Mouse (Mus musculus): ENCODE data around the gene Fpr2. TPM values are rescaled to one million over a fixed set of nuclear protein-coding genes. Genes with fewer than 3 reads are reported as not detected.
"Not testable (repeated sequence)": the region's sequence is repeated elsewhere in the genome, so short reads cannot be mapped to it uniquely, and the experiment has no call there.

Fpr2 gene
- not detected in 2 replicates for polyA plus RNA-seq (2011; ENCODE audit: insufficient read depth, insufficient read length, low read depth, missing spikeins)

GRCm38 (mm10) chr17:17887774-17888248 is at the start of gene Fpr2, which contains the start of gene Fpr3:
Gene Fpr2 (plus strand): TSS chr17:17887824.
Gene Fpr3 (plus strand): TSS chr17:17887852.
- Histone ChIP-seq H3K27me3 (ENCODE audit: control insufficient read depth, insufficient read depth, low read length, poor library complexity, severe bottlenecking) (no peaks in the 10 kb centered on the region), H3K27ac (ENCODE audit: insufficient read depth, low read length) (no peak within 1 kb of the TSS), H3K9ac (ENCODE audit: low read depth, poor library complexity, severe bottlenecking) (no peak within 1 kb of the TSS), H3K4me1 (ENCODE audit: control insufficient read depth, insufficient read depth, low read length) (no peaks in the 10 kb centered on the region), H3K36me3 (ENCODE audit: control insufficient read depth, insufficient read depth, low read length, poor library complexity, severe bottlenecking) (no peaks in the 10 kb centered on the region), H3K9me3 (replicated peaks; ENCODE audit: control insufficient read depth, insufficient read depth, low read length, poor library complexity, severe bottlenecking) (no peaks in the 10 kb centered on the region), H3K4me3 (ENCODE audit: low read depth, low read length) (no peak within 1 kb of the TSS)
- TF ChIP-seq EP300 (IDR thresholded peaks at IDR 0.05; ENCODE audit: insufficient read depth, low read depth, low read length), result no peak
- TF ChIP-seq POLR2A (IDR thresholded peaks at IDR 0.05; ENCODE audit: insufficient read depth, low read length), result no peak
- TF ChIP-seq CTCF (IDR thresholded peaks at IDR 0.05; ENCODE audit: low read depth, low read length), result no peak

GRCm38 (mm10) chr17:17837919-17838701 is 49.5 kb upstream of the Fpr2 start:
- Histone ChIP-seq H3K9ac (ENCODE audit: low read depth, poor library complexity, severe bottlenecking) (peak overlapping the region; percentile 83), H3K4me1 (ENCODE audit: control insufficient read depth, insufficient read depth, low read length) (no peaks in the 10 kb centered on the region), H3K27ac (ENCODE audit: insufficient read depth, low read length) (peak overlapping the region; percentile 68), H3K4me3 (ENCODE audit: low read depth, low read length) (peak overlapping the region; percentile 92), H3K9me3 (replicated peaks; ENCODE audit: control insufficient read depth, insufficient read depth, low read length, poor library complexity, severe bottlenecking) (no peaks in the 10 kb centered on the region), H3K27me3 (ENCODE audit: control insufficient read depth, insufficient read depth, low read length, poor library complexity, severe bottlenecking) (no peaks in the 10 kb centered on the region), H3K36me3 (ENCODE audit: control insufficient read depth, insufficient read depth, low read length, poor library complexity, severe bottlenecking) (0 out of 2 replicates have a peak, but pooled peaks cover 2% of the 10 kb centered on the region)
- no peak for TF ChIP-seq POLR2A (IDR thresholded peaks at IDR 0.05; ENCODE audit: insufficient read depth, low read length)
- TF ChIP-seq EP300 (IDR thresholded peaks at IDR 0.05; ENCODE audit: insufficient read depth, low read depth, low read length), result peak; percentile 19; the same call in 1 of the 2 replicates
- TF ChIP-seq CTCF (IDR thresholded peaks at IDR 0.05; ENCODE audit: low read depth, low read length), result peak; percentile 62

GRCm38 (mm10) chr17:17839276-17839675 is 48.3 kb upstream of the Fpr2 start:
- no peaks in the 10 kb centered on the region for H3K27me3 ChIP-seq (ENCODE audit: control insufficient read depth, insufficient read depth, low read length, poor library complexity, severe bottlenecking)
- peak overlapping the region; percentile 83; the same call in 1 of the 2 replicates for H3K9ac ChIP-seq (ENCODE audit: low read depth, poor library complexity, severe bottlenecking)
- no peak overlapping the region for H3K4me3 ChIP-seq (ENCODE audit: low read depth, low read length)
- H3K4me1 ChIP-seq (ENCODE audit: control insufficient read depth, insufficient read depth, low read length), result no peaks in the 10 kb centered on the region
- no peak overlapping the region for H3K27ac ChIP-seq (ENCODE audit: insufficient read depth, low read length)
- TF ChIP-seq CTCF (IDR thresholded peaks at IDR 0.05; ENCODE audit: low read depth, low read length) (no peak), POLR2A (IDR thresholded peaks at IDR 0.05; ENCODE audit: insufficient read depth, low read length) (no peak), EP300 (IDR thresholded peaks at IDR 0.05; ENCODE audit: insufficient read depth, low read depth, low read length) (no peak)
- 0 out of 2 replicates have a peak, but pooled peaks cover 2% of the 10 kb centered on the region for H3K36me3 ChIP-seq (ENCODE audit: control insufficient read depth, insufficient read depth, low read length, poor library complexity, severe bottlenecking)
- H3K9me3 ChIP-seq (replicated peaks; ENCODE audit: control insufficient read depth, insufficient read depth, low read length, poor library complexity, severe bottlenecking), result no peaks in the 10 kb centered on the region

GRCm38 (mm10) chr17:17840796-17841195 is 46.8 kb upstream of the Fpr2 start:
- Histone ChIP-seq H3K36me3 (ENCODE audit: control insufficient read depth, insufficient read depth, low read length, poor library complexity, severe bottlenecking) (0 out of 2 replicates have a peak, but pooled peaks cover 2% of the 10 kb centered on the region), H3K27ac (ENCODE audit: insufficient read depth, low read length) (no peak overlapping the region), H3K27me3 (ENCODE audit: control insufficient read depth, insufficient read depth, low read length, poor library complexity, severe bottlenecking) (no peaks in the 10 kb centered on the region), H3K4me1 (ENCODE audit: control insufficient read depth, insufficient read depth, low read length) (no peaks in the 10 kb centered on the region), H3K4me3 (ENCODE audit: low read depth, low read length) (no peak overlapping the region), H3K9me3 (replicated peaks; ENCODE audit: control insufficient read depth, insufficient read depth, low read length, poor library complexity, severe bottlenecking) (no peaks in the 10 kb centered on the region), H3K9ac (ENCODE audit: low read depth, poor library complexity, severe bottlenecking) (no peak overlapping the region)
- no peak for TF ChIP-seq POLR2A (IDR thresholded peaks at IDR 0.05; ENCODE audit: insufficient read depth, low read length)
- TF ChIP-seq CTCF (IDR thresholded peaks at IDR 0.05; ENCODE audit: low read depth, low read length), result no peak
- no peak for TF ChIP-seq EP300 (IDR thresholded peaks at IDR 0.05; ENCODE audit: insufficient read depth, low read depth, low read length)

- H3K9ac ChIP-seq (ENCODE audit: low read depth, poor library complexity, severe bottlenecking), result no peak overlapping the region
- no peak overlapping the region for H3K27ac ChIP-seq (ENCODE audit: insufficient read depth, low read length)
- peak overlapping the region; percentile 31 for H3K4me3 ChIP-seq (ENCODE audit: low read depth, low read length)
- H3K27me3 ChIP-seq (ENCODE audit: control insufficient read depth, insufficient read depth, low read length, poor library complexity, severe bottlenecking), result no peaks in the 10 kb centered on the region; the same call in 1 of the 2 replicates
- no peaks in the 10 kb centered on the region for H3K4me1 ChIP-seq (ENCODE audit: control insufficient read depth, insufficient read depth, low read length)
- TF ChIP-seq POLR2A (IDR thresholded peaks at IDR 0.05; ENCODE audit: insufficient read depth, low read length) (no peak), EP300 (IDR thresholded peaks at IDR 0.05; ENCODE audit: insufficient read depth, low read depth, low read length) (no peak), CTCF (IDR thresholded peaks at IDR 0.05; ENCODE audit: low read depth, low read length) (no peak)
- 0 out of 2 replicates have a peak, but pooled peaks cover 2% of the 10 kb centered on the region for H3K36me3 ChIP-seq (ENCODE audit: control insufficient read depth, insufficient read depth, low read length, poor library complexity, severe bottlenecking)
- no peaks in the 10 kb centered on the region for H3K9me3 ChIP-seq (replicated peaks; ENCODE audit: control insufficient read depth, insufficient read depth, low read length, poor library complexity, severe bottlenecking)
These were observed 43.9 kb upstream of the Fpr2 start for GRCm38 (mm10) chr17:17843534-17844261.

GRCm38 (mm10) chr17:17844606-17845005 is 43.0 kb upstream of the Fpr2 start:
- H3K36me3 ChIP-seq (ENCODE audit: control insufficient read depth, insufficient read depth, low read length, poor library complexity, severe bottlenecking); H3K9ac ChIP-seq (ENCODE audit: low read depth, poor library complexity, severe bottlenecking); H3K4me1 ChIP-seq (ENCODE audit: control insufficient read depth, insufficient read depth, low read length); H3K27me3 ChIP-seq (ENCODE audit: control insufficient read depth, insufficient read depth, low read length, poor library complexity, severe bottlenecking); H3K4me3 ChIP-seq (ENCODE audit: low read depth, low read length); H3K9me3 ChIP-seq (replicated peaks; ENCODE audit: control insufficient read depth, insufficient read depth, low read length, poor library complexity, severe bottlenecking); H3K27ac ChIP-seq (ENCODE audit: insufficient read depth, low read length): not testable (repeated sequence)
